Mouse (Mus musculus) liver (tissue): ENCODE data around the gene Olfr221.

Experiments
- DNase-seq: peaks from one replicate; pipeline ENCODE4 v3.0.0-alpha.2; 2020; ENCODE audit warnings: mixed read lengths

Olfr221 gene

GRCm38 (mm10) chr14:52019051-52019589 is 23.1 kb downstream of the Olfr221 start:
- DNase-seq, result no peak

- no peak for DNase-seq
Measured at GRCm38 (mm10) chr14:52018248-52019050, 23.8 kb downstream of the Olfr221 start.

GRCm38 (mm10) chr14:52017662-52018061 is 24.6 kb downstream of the Olfr221 start:
- DNase-seq, result no peak

GRCm38 (mm10) chr14:52016625-52017405 is 25.4 kb downstream of the Olfr221 start:
- DNase-seq, result no peak

- DNase-seq, result no peak
Measured at GRCm38 (mm10) chr14:52015445-52016100, 26.7 kb downstream of the Olfr221 start, which contains the start of gene Tmem253. TSS of gene Tmem253 (plus strand) at chr14:52015658.

- peak; percentile 76 for DNase-seq
Measured at GRCm38 (mm10) chr14:52014761-52015311, 27.4 kb downstream of the Olfr221 start.

- DNase-seq, result no peak
Measured at GRCm38 (mm10) chr14:52014271-52014760, 27.9 kb downstream of the Olfr221 start.

- peak; percentile 56 for DNase-seq
Measured at GRCm38 (mm10) chr14:52013771-52014219, 28.5 kb downstream of the Olfr221 start.

- no peak for DNase-seq
Measured at GRCm38 (mm10) chr14:52013021-52013610, 29.1 kb downstream of the Olfr221 start.

- no peak for DNase-seq
Measured at GRCm38 (mm10) chr14:52012553-52012952, 29.7 kb downstream of the Olfr221 start.

- DNase-seq, result no peak
Measured at GRCm38 (mm10) chr14:52012085-52012484, 30.2 kb downstream of the Olfr221 start.

- DNase-seq, result no peak
Measured at GRCm38 (mm10) chr14:52011683-52012082, 30.6 kb downstream of the Olfr221 start.

- DNase-seq, result no peak
Measured at GRCm38 (mm10) chr14:52010446-52011111, 31.7 kb downstream of the Olfr221 start.

- no peak for DNase-seq
Measured at GRCm38 (mm10) chr14:52009841-52010240, 32.4 kb downstream of the Olfr221 start.

- no peak for DNase-seq
Measured at GRCm38 (mm10) chr14:52009361-52009760, 32.9 kb downstream of the Olfr221 start.

- peak; percentile 89 for DNase-seq
Measured at GRCm38 (mm10) chr14:52008321-52009203, 33.7 kb downstream of the Olfr221 start.

GRCm38 (mm10) chr14:52006771-52007170 is 35.5 kb downstream of the Olfr221 start:
- no peak for DNase-seq

- DNase-seq, result no peak
Measured at GRCm38 (mm10) chr14:52006241-52006640, 36.0 kb downstream of the Olfr221 start.

GRCm38 (mm10) chr14:52005616-52006015 is 36.6 kb downstream of the Olfr221 start:
- no peak for DNase-seq

- DNase-seq, result no peak
Measured at GRCm38 (mm10) chr14:52005141-52005540, 37.1 kb downstream of the Olfr221 start.
